Mouse (Mus musculus) limb, embryonic 12.5 days (tissue): ENCODE data around the gene Fam133b. TPM values are rescaled to one million over a fixed set of nuclear protein-coding genes. Genes with fewer than 3 reads are reported as not detected.
"Not testable (repeated sequence)": the region's sequence is repeated elsewhere in the genome, so short reads cannot be mapped to it uniquely, and the experiment has no call there.

ENCODE experiments used
- ATAC-seq: fragments of 200-750 bp; cut with Nextera tagmentation; 2 replicates; pipeline ENCODE4 v1.8.0; 2017; ENCODE audit warnings: low read depth, moderate TSS enrichment; ENCODE audit not compliant: insufficient number of reproducible peaks, insufficient read depth, low FRiP score, low TSS enrichment
- H3K27ac ChIP-seq: fragments of 300-500 bp; sonication (generic); 2 replicates; pipeline ENCODE4 v1.5.1; 2016; ENCODE audit warnings: mild to moderate bottlenecking, moderate library complexity
- H3K27me3 ChIP-seq: fragments of 300-500 bp; sonication (generic); 2 replicates; pipeline ENCODE4 v1.6.1; 2016; ENCODE audit warnings: mild to moderate bottlenecking, moderate library complexity
- H3K36me3 ChIP-seq: fragments of 300-500 bp; sonication (generic); 2 replicates; pipeline ENCODE4 v1.6.1; 2016; ENCODE audit warnings: mild to moderate bottlenecking, moderate library complexity
- H3K4me1 ChIP-seq: fragments of 300-500 bp; sonication (generic); replicated peaks from 2 replicates; pipeline ENCODE4 v1.6.1; 2016
- H3K4me2 ChIP-seq: fragments of 300-500 bp; sonication (generic); 2 replicates; pipeline ENCODE4 v1.6.1; 2016; ENCODE audit warnings: mild to moderate bottlenecking, moderate library complexity
- H3K4me3 ChIP-seq: fragments of 300-500 bp; sonication (generic); replicated peaks from 2 replicates; pipeline ENCODE4 v1.5.1; 2016; ENCODE audit warnings: mild to moderate bottlenecking
- H3K9ac ChIP-seq: fragments of 300-500 bp; sonication (generic); replicated peaks from 2 replicates; pipeline ENCODE4 v1.6.1; 2016; ENCODE audit warnings: mild to moderate bottlenecking, moderate library complexity
- H3K9me3 ChIP-seq: fragments of 300-500 bp; sonication (generic); 2 replicates; pipeline ENCODE4 v1.6.1; 2016; ENCODE audit warnings: mild to moderate bottlenecking, moderate library complexity
- WGBS: fragments of 180-500 bp; shearing (Covaris S2); methylation state at CpG from one replicate; pipeline ENCODE4 v1.1.7; 2016; 5-methylcytosine and 5-hydroxymethylcytosine counted together
- polyA plus RNA-seq: library from polyadenylated mRNA; unstranded; fragments of >200 nt; fragmentation: Nextera tagmentation; extraction: Ambion mirVana; gene quantifications from 2 replicates; pipeline ENCODE4 v1.2.1, GENCODE M21; 2016

Fam133b gene
- polyA plus RNA-seq, 1 experiment from 2014 or later, result 41.7 TPM

GRCm38 (mm10) chr5:3521741-3522140 lies 21.9 kb upstream of the Fam133b start:
- Histone ChIP-seq H3K4me3 (no peak overlapping the region), H3K36me3 (peaks cover 4% of the 10 kb centered on the region; the same call in 1 of the 2 replicates), H3K27ac (no peak overlapping the region), H3K4me2 (no peak overlapping the region), H3K9ac (no peak overlapping the region), H3K4me1 (no peaks in the 10 kb centered on the region), H3K27me3 (no peaks in the 10 kb centered on the region), H3K9me3 (no peaks in the 10 kb centered on the region)
- 95% methylated on average over 12 of the region's 12 CpGs for WGBS
- no peak for ATAC-seq

GRCm38 (mm10) chr5:3522826-3523225 lies 20.8 kb upstream of the Fam133b start:
- no peaks in the 10 kb centered on the region for H3K27me3 ChIP-seq
- 92% methylated on average over 10 of the region's 10 CpGs for WGBS

GRCm38 (mm10) chr5:3527041-3527691 lies 16.5 kb upstream of the Fam133b start:
- Histone ChIP-seq H3K4me1 (peaks cover 11% of the 10 kb centered on the region), H3K4me3 (no peak overlapping the region), H3K4me2 (no peak overlapping the region), H3K36me3 (no peaks in the 10 kb centered on the region), H3K9ac (no peak overlapping the region), H3K9me3 (no peaks in the 10 kb centered on the region), H3K27ac (no peak overlapping the region), H3K27me3 (no peaks in the 10 kb centered on the region)
- WGBS, result 47% methylated on average over 5 of the region's 5 CpGs
- no peak for ATAC-seq

More at GRCm38 (mm10) chr5:3522826-3523225, 20.8 kb upstream of the Fam133b start:
- no peak overlapping the region for H3K9ac ChIP-seq
- no peak overlapping the region for H3K4me3 ChIP-seq
- ATAC-seq, result no peak
- no peaks in the 10 kb centered on the region for H3K9me3 ChIP-seq
- peaks cover 4% of the 10 kb centered on the region; the same call in 1 of the 2 replicates for H3K4me1 ChIP-seq
- H3K4me2 ChIP-seq, result no peak overlapping the region
- H3K27ac ChIP-seq, result no peak overlapping the region
- H3K36me3 ChIP-seq, result peaks cover 4% of the 10 kb centered on the region; the same call in 1 of the 2 replicates

- WGBS, result 80% methylated on average over 10 of the region's 10 CpGs
- Histone ChIP-seq H3K27ac (no peak overlapping the region), H3K9ac (no peak overlapping the region), H3K4me2 (no peak overlapping the region), H3K36me3 (no peaks in the 10 kb centered on the region), H3K4me1 (peaks cover 11% of the 10 kb centered on the region), H3K4me3 (no peak overlapping the region), H3K9me3 (no peaks in the 10 kb centered on the region), H3K27me3 (no peaks in the 10 kb centered on the region)
- ATAC-seq, result no peak
Observed at GRCm38 (mm10) chr5:3529585-3530189, 13.9 kb upstream of the Fam133b start.

DNA sequence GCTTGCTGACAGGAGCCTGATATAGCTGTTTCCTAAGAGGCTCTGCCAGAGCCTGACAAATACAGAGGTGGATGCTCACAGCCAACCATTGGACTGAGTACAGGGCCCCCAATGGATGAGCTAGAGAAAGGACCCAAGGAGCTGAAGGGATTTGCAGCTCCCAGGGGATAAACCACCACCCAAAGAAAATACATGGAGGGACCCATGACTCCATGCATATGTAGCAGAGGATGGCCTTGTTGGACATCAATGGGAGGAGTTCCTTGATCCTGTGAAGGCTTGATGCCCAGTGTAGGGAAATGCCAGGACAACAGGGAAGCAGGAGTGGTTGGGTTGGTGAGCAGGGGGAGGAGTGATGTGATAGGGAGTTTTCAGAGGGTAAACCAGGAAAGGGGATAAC lies 11.6 kb upstream of the Fam133b start:
- H3K27ac ChIP-seq, H3K4me2 ChIP-seq, H3K4me3 ChIP-seq, H3K9ac ChIP-seq, H3K27me3 ChIP-seq, ATAC-seq, H3K9me3 ChIP-seq, H3K36me3 ChIP-seq: not testable (repeated sequence)
- peaks cover 11% of the 10 kb centered on the region for H3K4me1 ChIP-seq

GRCm38 (mm10) chr5:3536592-3537212 lies 6.9 kb upstream of the Fam133b start:
- Histone ChIP-seq H3K36me3 (no peaks in the 10 kb centered on the region), H3K9ac (no peak overlapping the region), H3K4me3 (no peak overlapping the region), H3K9me3 (no peaks in the 10 kb centered on the region), H3K27me3 (no peaks in the 10 kb centered on the region), H3K27ac (no peak overlapping the region), H3K4me2 (no peak overlapping the region), H3K4me1 (no peaks in the 10 kb centered on the region)
- peak; percentile 67; the same call in 1 of the 2 replicates for ATAC-seq
- WGBS, result 62% methylated on average over 3 of the region's 3 CpGs

- Histone ChIP-seq H3K4me1 (no peaks in the 10 kb centered on the region), H3K27ac (no peak overlapping the region), H3K27me3 (no peaks in the 10 kb centered on the region), H3K9ac (no peak overlapping the region), H3K4me2 (no peak overlapping the region), H3K4me3 (no peak overlapping the region), H3K36me3 (no peaks in the 10 kb centered on the region), H3K9me3 (no peaks in the 10 kb centered on the region)
- WGBS, result 68% methylated on average over 11 of the region's 11 CpGs
- ATAC-seq, result no peak
Observed at GRCm38 (mm10) chr5:3538505-3539472, 4.8 kb upstream of the Fam133b start.

DNA sequence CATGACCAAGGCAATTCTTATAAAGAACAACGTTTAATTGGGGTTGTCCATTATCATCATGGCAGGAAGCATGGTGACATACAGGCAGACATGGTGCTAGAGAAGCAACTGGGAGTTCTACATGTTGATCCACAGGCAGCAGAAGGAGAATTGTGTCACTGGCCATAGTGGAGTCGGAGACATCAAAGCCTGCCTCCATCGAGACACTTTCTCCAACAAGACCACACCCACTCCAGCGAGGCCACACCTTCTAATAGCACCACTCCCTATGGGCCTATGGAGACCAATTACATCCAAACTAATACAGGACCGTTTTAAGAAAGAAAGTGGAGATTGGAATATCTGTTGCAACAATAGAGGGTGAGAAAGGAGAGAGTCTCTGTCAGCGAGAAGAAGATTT lies 1.8 kb upstream of the Fam133b start:
- no peak overlapping the region for H3K4me3 ChIP-seq
- H3K4me1 ChIP-seq, result peaks cover 11% of the 10 kb centered on the region
- H3K9ac ChIP-seq, result no peak overlapping the region
- H3K27ac ChIP-seq, result no peak overlapping the region
- H3K9me3 ChIP-seq, result no peaks in the 10 kb centered on the region
- no peaks in the 10 kb centered on the region for H3K27me3 ChIP-seq
- ATAC-seq, result no peak
- H3K4me2 ChIP-seq, result no peak overlapping the region
- H3K36me3 ChIP-seq, result peaks cover 8% of the 10 kb centered on the region
- WGBS, result 76% methylated on average over 6 of the region's 6 CpGs

GRCm38 (mm10) chr5:3544480-3544769 lies 792 bp downstream of the Fam133b start:
- no peaks in the 10 kb centered on the region for H3K27me3 ChIP-seq
- 0 out of 2 replicates have a peak overlapping the region, but pooled peaks have one; percentile 94 for H3K27ac ChIP-seq
- no peaks in the 10 kb centered on the region for H3K9me3 ChIP-seq
- 11% methylated on average over 7 of the region's 7 CpGs for WGBS
- peaks cover 12% of the 10 kb centered on the region for H3K36me3 ChIP-seq
- peaks cover 11% of the 10 kb centered on the region for H3K4me1 ChIP-seq
- ATAC-seq, result no peak
- peak overlapping the region; percentile 92 for H3K9ac ChIP-seq
- peak overlapping the region; percentile 88 for H3K4me3 ChIP-seq
- peak overlapping the region; percentile 59 for H3K4me2 ChIP-seq

DNA sequence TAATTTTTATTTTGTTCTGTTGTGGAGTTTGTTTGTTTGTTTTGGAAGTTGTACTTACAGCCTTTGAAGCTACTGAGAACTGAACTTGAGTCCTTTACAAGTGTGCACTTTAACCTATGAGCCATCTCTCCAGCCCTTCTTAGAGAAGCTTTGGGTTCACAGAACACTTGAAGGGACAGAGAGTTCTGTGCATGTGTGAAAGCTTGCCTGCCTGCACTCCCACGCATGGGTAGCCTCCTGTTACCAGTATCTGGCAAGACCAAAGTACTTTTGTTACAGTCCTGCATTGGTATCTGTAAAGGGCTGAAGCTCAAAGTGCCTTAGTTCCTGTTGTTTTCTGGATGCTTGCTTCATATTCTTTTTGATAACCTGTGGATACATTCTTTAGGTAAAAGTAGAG lies 2.6 kb downstream of the Fam133b start:
- ATAC-seq, result no peak
- Histone ChIP-seq H3K9me3 (no peaks in the 10 kb centered on the region), H3K27me3 (no peaks in the 10 kb centered on the region), H3K4me3 (no peak overlapping the region), H3K27ac (no peak overlapping the region), H3K36me3 (peaks cover 12% of the 10 kb centered on the region), H3K4me2 (no peak overlapping the region), H3K9ac (no peak overlapping the region), H3K4me1 (peaks cover 11% of the 10 kb centered on the region)
- 93% methylated on average over 1 of the region's 1 CpGs for WGBS

DNA sequence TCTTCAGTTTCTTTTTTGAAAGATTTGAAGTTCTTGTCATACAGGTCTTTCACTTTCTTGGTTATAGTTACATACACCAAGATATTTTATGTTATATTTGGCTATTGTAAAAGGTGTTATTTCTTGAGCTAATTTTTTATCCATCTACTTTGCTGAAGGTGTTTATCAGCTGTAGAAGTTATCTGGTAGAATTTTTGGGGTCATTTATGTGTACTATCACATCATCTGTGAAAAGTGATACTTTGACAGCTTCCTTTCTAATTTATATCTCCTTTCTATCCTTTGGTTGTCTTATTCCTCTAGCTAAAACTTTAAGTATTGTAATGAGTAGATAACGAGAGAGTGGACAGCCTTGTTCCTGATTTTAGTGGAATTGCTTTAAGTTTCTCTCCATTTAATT lies 7.8 kb downstream of the Fam133b start:
- Histone ChIP-seq H3K4me3 (no peak overlapping the region), H3K27ac (no peak overlapping the region), H3K4me1 (no peaks in the 10 kb centered on the region), H3K9ac (no peak overlapping the region), H3K4me2 (no peak overlapping the region), H3K9me3 (no peaks in the 10 kb centered on the region), H3K27me3 (no peaks in the 10 kb centered on the region), H3K36me3 (peaks cover 26% of the 10 kb centered on the region)
- ATAC-seq, result no peak
- WGBS, result 85% methylated on average over 1 of the region's 1 CpGs
